Mouse (Mus musculus) CH12.LX (cell line): ENCODE measurements around the gene Bcl2l15.

Experiments
- CHD2 ChIP-seq: IDR thresholded peaks from 2 replicates; pipeline ENCODE4 v1.6.1; 2011; ENCODE audit warnings: low read length, improper control_type of control experiment
- CTCF ChIP-seq, 2 experiments: IDR thresholded peaks in 1 of 2; conservative IDR thresholded peaks in 1 of 2; 2 replicates each; pipeline ENCODE4 v1.5.1; 2011 to 2012; ENCODE audit warnings: low read depth in 2 of 2, low read length in 2 of 2, improper control_type of control experiment in 1 of 2, inconsistent platforms in 1 of 2, mild to moderate bottlenecking in 1 of 2, moderate library complexity in 1 of 2
- EP300 ChIP-seq: IDR thresholded peaks from 2 replicates; pipeline ENCODE4 v1.6.1; 2011; ENCODE audit warnings: low read length, improper control_type of control experiment
- ETS1 ChIP-seq: conservative IDR thresholded peaks from 2 replicates; pipeline ENCODE4 v1.6.1; 2012; ENCODE audit warnings: low read depth, mild to moderate bottlenecking, inconsistent platforms, low read length, improper control_type of control experiment, moderate library complexity
- HCFC1 ChIP-seq: IDR thresholded peaks from 2 replicates; pipeline ENCODE4 v1.6.1; 2012; ENCODE audit warnings: low read depth, mild to moderate bottlenecking, inconsistent platforms, low read length, improper control_type of control experiment
- POLR2A ChIP-seq: IDR thresholded peaks from 2 replicates; pipeline ENCODE4 v1.6.1; 2011; ENCODE audit warnings: low read depth, mild to moderate bottlenecking, improper control_type of control experiment, low read length
- RAD21 ChIP-seq: IDR thresholded peaks from 2 replicates; pipeline ENCODE4 v1.6.1; 2011; ENCODE audit warnings: low read depth, mild to moderate bottlenecking, low read length, improper control_type of control experiment, moderate library complexity
- TBP ChIP-seq: conservative IDR thresholded peaks from 2 replicates; pipeline ENCODE4 v1.6.1; 2011; ENCODE audit warnings: low read depth, low read length, improper control_type of control experiment
- UBTF ChIP-seq: IDR thresholded peaks from 2 replicates; pipeline ENCODE4 v1.6.1; 2012; ENCODE audit warnings: low read depth, mild to moderate bottlenecking, inconsistent platforms, low read length, improper control_type of control experiment, moderate library complexity
- ZKSCAN1 ChIP-seq: IDR thresholded peaks from 2 replicates; pipeline ENCODE4 v1.6.1; 2012; ENCODE audit warnings: low read depth, inconsistent platforms, low read length, improper control_type of control experiment, borderline replicate concordance
- ZNF384 ChIP-seq: IDR thresholded peaks from 2 replicates; pipeline ENCODE4 v1.6.1; 2012; ENCODE audit warnings: low read depth, low read length, improper control_type of control experiment, inconsistent platforms

GRCm38 (mm10) chr3:103864200-103864599 is 31.8 kb downstream of the Bcl2l15 start:
- TF ChIP-seq POLR2A (no peak; the same call in 1 of the 2 replicates), TBP (no peak), CTCF (conservative IDR thresholded peaks at IDR 0.05 in 1 of 2, IDR thresholded peaks at IDR 0.05 in 1 of 2; ENCODE audit: low read depth in 2 of 2, low read length in 2 of 2) (no peak), CHD2 (no peak), RAD21 (no peak), ZKSCAN1 (no peak), ETS1 (no peak), UBTF (no peak), EP300 (no peak), ZNF384 (peak; percentile 77), HCFC1 (no peak)
